Comparison of ENCODE assay signal across 9 mouse cellular contexts in genomic region chr4:94669718-94670117, GRCm38 (mm10). TPM values are rescaled to one million over a fixed set of nuclear protein-coding genes. Genes with fewer than 3 reads are reported as not detected.
A peak's percentile ranks its signal among the peaks of the same experiment; 100 is the strongest.
DNase-seq lines count a peak whose midpoint lies in the region; ATAC-seq lines count a peak whose summit lies in the region.
"Had no signal": no experiment of that assay in that cellular context is flagged by ENCODE, and none has a peak within 500 bp of the region (broad histone marks: within the 10 kb centered on the region; RNA-seq: fewer than 3 reads in every experiment).

No protein-coding gene starts in this region.

- H3K4me1 ChIP-seq in forebrain, embryonic 15.5 days = no peaks in the 10 kb centered on the region
- H3K4me1 ChIP-seq in kidney, embryonic 16.5 days (ENCODE audit: insufficient read depth, low read length) = no peaks in the 10 kb centered on the region
- no peaks in the 10 kb centered on the region for H3K4me1 ChIP-seq in midbrain, embryonic 16.5 days (ENCODE audit: control insufficient read depth, insufficient read depth, low read length)
- H3K4me1 ChIP-seq: embryonic facial prominence, embryonic 13.5 days had no signal

- no peaks in the 10 kb centered on the region for H3K9me3 ChIP-seq in forebrain, embryonic 15.5 days
- H3K9me3 ChIP-seq in kidney, embryonic 16.5 days (ENCODE audit: low read length) = no peaks in the 10 kb centered on the region
- no peaks in the 10 kb centered on the region for H3K9me3 ChIP-seq in midbrain, embryonic 16.5 days (replicated peaks; ENCODE audit: control insufficient read depth, low read length, poor library complexity, severe bottlenecking)
- H3K9me3 ChIP-seq: embryonic facial prominence, embryonic 13.5 days had no signal

- H3K4me3 ChIP-seq in forebrain, embryonic 15.5 days = no peak overlapping the region
- no peak overlapping the region for H3K4me3 ChIP-seq in kidney, embryonic 16.5 days (ENCODE audit: low read length)
- H3K4me3 ChIP-seq in midbrain, embryonic 16.5 days (ENCODE audit: low read depth, low read length) = no peak overlapping the region
- H3K4me3 ChIP-seq: embryonic facial prominence, embryonic 13.5 days had no signal

- no peak overlapping the region for H3K27ac ChIP-seq in forebrain, embryonic 15.5 days (replicated peaks)
- no peak overlapping the region for H3K27ac ChIP-seq in kidney, embryonic 16.5 days (ENCODE audit: low read length)
- H3K27ac ChIP-seq in midbrain, embryonic 16.5 days (ENCODE audit: low read length) = no peak overlapping the region
- H3K27ac ChIP-seq: embryonic facial prominence, embryonic 13.5 days had no signal

- peak; percentile 46; the same call in 1 of the 2 replicates for ATAC-seq in forebrain, embryonic 15.5 days (replicated peaks)
- ATAC-seq in kidney, embryonic 16.5 days (ENCODE audit: low FRiP score, low TSS enrichment) = peak; percentile 59; the same call in 1 of the 2 replicates
- ATAC-seq in midbrain, embryonic 16.5 days = peak; percentile 77

- WGBS in forebrain, embryonic 15.5 days = 49% methylated on average over 1 of the region's 1 CpGs
- 47% methylated on average over 1 of the region's 1 CpGs for WGBS in kidney, embryonic 16.5 days
- WGBS in midbrain, embryonic 16.5 days = 46% methylated on average over 1 of the region's 1 CpGs

- no peaks in the 10 kb centered on the region; the same call in 1 of the 2 replicates for H3K36me3 ChIP-seq in forebrain, embryonic 15.5 days
- no peaks in the 10 kb centered on the region for H3K36me3 ChIP-seq in kidney, embryonic 16.5 days (ENCODE audit: insufficient read depth, low read length)
- no peaks in the 10 kb centered on the region for H3K36me3 ChIP-seq in midbrain, embryonic 16.5 days (ENCODE audit: control insufficient read depth, insufficient read depth, low read length)
- H3K36me3 ChIP-seq: embryonic facial prominence, embryonic 13.5 days had no signal

- peak; percentile 2 to 18 for DNase-seq in layer of hippocampus, adult 18-20 months (ENCODE audit: low spot score in 2 of 2)
- no peak for DNase-seq in layer of hippocampus, postnatal 25 days (ENCODE audit: extremely low spot score in 1 of 2, low spot score in 1 of 2)
- DNase-seq in R1 (ENCODE audit: low read depth, low spot score) = peak; percentile 51
- no peak for DNase-seq in urinary bladder, adult 18-20 months (ENCODE audit: low spot score in 2 of 2)
- DNase-seq in thymus, postnatal 4 days = no peak

- no peaks in the 10 kb centered on the region for H3K27me3 ChIP-seq in forebrain, embryonic 15.5 days
- no peaks in the 10 kb centered on the region for H3K27me3 ChIP-seq in kidney, embryonic 16.5 days (ENCODE audit: insufficient read depth, low read length)
- no peaks in the 10 kb centered on the region for H3K27me3 ChIP-seq in midbrain, embryonic 16.5 days (ENCODE audit: control insufficient read depth, insufficient read depth, low read depth, low read length)
- H3K27me3 ChIP-seq: embryonic facial prominence, embryonic 13.5 days had no signal

- no peak overlapping the region for H3K9ac ChIP-seq in forebrain, embryonic 15.5 days (replicated peaks)
- H3K9ac ChIP-seq in kidney, embryonic 16.5 days (replicated peaks; ENCODE audit: low read length) = no peak overlapping the region
- H3K9ac ChIP-seq in midbrain, embryonic 16.5 days (ENCODE audit: low read depth, low read length) = no peak overlapping the region
- H3K9ac ChIP-seq: embryonic facial prominence, embryonic 13.5 days had no signal

- no peak overlapping the region for H3K4me2 ChIP-seq in forebrain, embryonic 15.5 days (replicated peaks)
- H3K4me2 ChIP-seq in kidney, embryonic 16.5 days (replicated peaks; ENCODE audit: low read depth, low read length) = no peak overlapping the region
- no peak overlapping the region for H3K4me2 ChIP-seq in midbrain, embryonic 16.5 days (ENCODE audit: low read length)
- H3K4me2 ChIP-seq: embryonic facial prominence, embryonic 13.5 days had no signal

RNA-seq across cellular contexts. Expression of gene Lrrc19, which starts 19.8 kb away (rescaled TPM):
- not detected for total RNA-seq in layer of hippocampus, adult 18-20 months (2021)
- not detected for total RNA-seq in layer of hippocampus, postnatal 25 days (2021)
- polyA plus RNA-seq in forebrain, embryonic 15.5 days (2015; fragmentation: Nextera tagmentation; extraction: Ambion mirVana) = 0.29 and 0.38 TPM in 2 replicates
- polyA plus RNA-seq in kidney, embryonic 16.5 days (2015; fragmentation: Nextera tagmentation; extraction: Ambion mirVana) = 4.6 and 4.8 TPM in 2 replicates
- polyA plus RNA-seq in midbrain, embryonic 16.5 days (2015; fragmentation: Nextera tagmentation; extraction: Ambion mirVana) = 0.31 and 0.34 TPM in 2 replicates

RNA-seq across cellular contexts. Expression of gene Ift74, which starts 55.4 kb away (rescaled TPM):
- 10 to 100 TPM; 23.7 to 27.2 TPM for total RNA-seq in layer of hippocampus, adult 18-20 months (2021)
- 10 to 100 TPM; 26.7 to 27.4 TPM for total RNA-seq in layer of hippocampus, postnatal 25 days (2021)
- 29.2 and 29.7 TPM in 2 replicates for polyA plus RNA-seq in forebrain, embryonic 15.5 days (2015; fragmentation: Nextera tagmentation; extraction: Ambion mirVana)
- polyA plus RNA-seq in kidney, embryonic 16.5 days (2015; fragmentation: Nextera tagmentation; extraction: Ambion mirVana) = 37.2 and 39.6 TPM in 2 replicates
- 23.2 and 26.5 TPM in 2 replicates for polyA plus RNA-seq in midbrain, embryonic 16.5 days (2015; fragmentation: Nextera tagmentation; extraction: Ambion mirVana)

Comparison
In these comparisons a context has a peak if more than half of its experiments do, and no peak if none do; other contexts are left out.
1. DNase-seq: peak in layer of hippocampus, adult 18-20 months (2 of 2) and R1 (single experiment); none in layer of hippocampus, postnatal 25 days (0 of 2), urinary bladder, adult 18-20 months (0 of 2) and thymus, postnatal 4 days (single experiment).
2. Peak in every context shown above with its lines, with median percentiles within 50 percentile points of each other: ATAC-seq.